Mouse (Mus musculus) thymus, adult 2 months (tissue): ENCODE data around the gene Phykpl.

Source experiments
- CTCF ChIP-seq: fragments of 200-500 bp; IDR thresholded peaks from 2 replicates; pipeline ENCODE4 v1.5.1; 2012; ENCODE audit warnings: mild to moderate bottlenecking, control low read depth, low read length, moderate library complexity, borderline replicate concordance; ENCODE audit not compliant: control insufficient read depth, poor library complexity, insufficient read depth; ENCODE audit errors: extremely low read depth
- POLR2A ChIP-seq: fragments of 200-500 bp; IDR thresholded peaks from 2 replicates; pipeline ENCODE4 v1.6.1; 2012; ENCODE audit warnings: mild to moderate bottlenecking, low read length, control low read depth, moderate library complexity; ENCODE audit not compliant: control insufficient read depth, poor library complexity, insufficient read depth; ENCODE audit errors: extremely low read depth

DNA sequence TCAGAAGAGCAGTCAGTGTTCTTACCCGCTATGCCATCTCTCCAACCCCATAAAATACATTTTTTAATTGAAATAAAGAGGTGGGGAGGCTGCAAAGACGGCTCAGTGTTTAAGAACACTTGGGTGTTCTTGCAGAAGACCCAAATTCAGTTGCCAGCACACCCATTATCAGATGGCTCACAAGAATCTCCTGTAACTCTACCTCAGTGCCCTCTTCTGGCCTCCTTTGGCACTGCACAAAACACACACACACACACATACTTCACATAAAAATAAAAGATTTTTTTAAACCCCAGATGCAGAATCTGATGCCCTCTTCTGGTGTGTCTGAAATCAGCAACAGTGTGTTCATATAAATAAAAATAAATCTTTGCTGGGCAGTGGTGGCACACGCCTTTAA is 4.3 kb downstream of the Phykpl start:
- TF ChIP-seq POLR2A, result no peak
- TF ChIP-seq CTCF, result no peak
